Mouse (Mus musculus) stomach, embryonic 14.5 days (tissue): ENCODE measurements at regions not wholly inside any gene's neighbourhood (a gene's known extent, or its start where the extent isn't known, plus 50 kb on each side); places are given as distances from the start of the nearest gene placed in this dataset.

Source experiments
- ATAC-seq: fragments of 200-750 bp; cut with Nextera tagmentation; 2 replicates; pipeline ENCODE4 v1.8.0; 2017; ENCODE audit warnings: low read depth, moderate TSS enrichment; ENCODE audit not compliant: insufficient number of reproducible peaks, insufficient read depth, low FRiP score
- H3K27ac ChIP-seq: fragments of 300-500 bp; sonication (generic); 2 replicates; pipeline ENCODE4 v1.5.1; 2014; ENCODE audit warnings: mild to moderate bottlenecking, low read length, moderate library complexity, mixed read lengths
- H3K27me3 ChIP-seq: fragments of 300-500 bp; sonication (generic); 2 replicates; pipeline ENCODE4 v1.6.1; 2014; ENCODE audit warnings: low read length, control low read depth, mixed read lengths; ENCODE audit not compliant: control insufficient read depth, insufficient read depth
- H3K36me3 ChIP-seq: fragments of 300-500 bp; sonication (generic); 2 replicates; pipeline ENCODE4 v1.6.1; 2014; ENCODE audit warnings: mild to moderate bottlenecking, control low read depth, low read length, moderate library complexity, mixed read lengths; ENCODE audit not compliant: control insufficient read depth, insufficient read depth
- H3K4me1 ChIP-seq: fragments of 300-500 bp; sonication (generic); 2 replicates; pipeline ENCODE4 v1.6.1; 2014; ENCODE audit warnings: low read length, control low read depth, mixed read lengths; ENCODE audit not compliant: control insufficient read depth, insufficient read depth
- H3K4me2 ChIP-seq: fragments of 300-500 bp; sonication (generic); replicated peaks from 2 replicates; pipeline ENCODE4 v1.6.1; 2014; ENCODE audit warnings: low read depth, low read length, control low read depth
- H3K4me3 ChIP-seq: fragments of 300-500 bp; sonication (generic); 2 replicates; pipeline ENCODE4 v1.5.1; 2014; ENCODE audit warnings: low read depth, low read length, control low read depth
- H3K9ac ChIP-seq: fragments of 300-500 bp; sonication (generic); replicated peaks from 2 replicates; pipeline ENCODE4 v1.6.1; 2014; ENCODE audit warnings: low read depth, mild to moderate bottlenecking, control low read depth, low read length, moderate library complexity, mixed read lengths
- H3K9me3 ChIP-seq: fragments of 300-500 bp; sonication (generic); 2 replicates; pipeline ENCODE4 v1.6.1; 2016; ENCODE audit warnings: low read depth, low read length, control low read depth; ENCODE audit not compliant: control insufficient read depth
- WGBS: fragments of 180-500 bp; shearing (Covaris S2); extraction: QIAGEN DNeasy Blood & Tissue Kit; methylation state at CpG from one replicate; pipeline ENCODE4 v1.1.7; 2014; 5-methylcytosine and 5-hydroxymethylcytosine counted together

- Histone ChIP-seq H3K9me3 (no peaks in the 10 kb centered on the region), H3K9ac (no peak overlapping the region), H3K27me3 (no peaks in the 10 kb centered on the region), H3K36me3 (no peaks in the 10 kb centered on the region), H3K4me2 (no peak overlapping the region), H3K4me1 (no peaks in the 10 kb centered on the region), H3K4me3 (no peak overlapping the region), H3K27ac (no peak overlapping the region)
- ATAC-seq = no peak
- 71% methylated on average over 6 of the region's 6 CpGs for WGBS
Measured at GRCm38 (mm10) chr11:111688186-111688860, 622.4 kb downstream of the Kcnj2 start.

- Histone ChIP-seq H3K4me3 (no peak overlapping the region), H3K4me2 (no peak overlapping the region), H3K27me3 (no peaks in the 10 kb centered on the region), H3K27ac (no peak overlapping the region), H3K36me3 (no peaks in the 10 kb centered on the region), H3K9me3 (no peaks in the 10 kb centered on the region), H3K4me1 (no peaks in the 10 kb centered on the region), H3K9ac (no peak overlapping the region)
- WGBS = 85% methylated on average over 2 of the region's 2 CpGs
- no peak for ATAC-seq
Measured at GRCm38 (mm10) chr11:111689899-111690298, 623.9 kb downstream of the Kcnj2 start.

- Histone ChIP-seq H3K9ac (no peak overlapping the region), H3K4me2 (no peak overlapping the region), H3K9me3 (no peaks in the 10 kb centered on the region), H3K4me3 (no peak overlapping the region), H3K36me3 (no peaks in the 10 kb centered on the region), H3K27ac (no peak overlapping the region), H3K27me3 (no peaks in the 10 kb centered on the region), H3K4me1 (no peaks in the 10 kb centered on the region)
- WGBS = 79% methylated on average over 2 of the region's 2 CpGs
- no peak for ATAC-seq
Measured at GRCm38 (mm10) chr11:111691512-111691911, 625.5 kb downstream of the Kcnj2 start.

GRCm38 (mm10) chr11:111696668-111697067 is 630.7 kb downstream of the Kcnj2 start:
- 89% methylated on average over 2 of the region's 2 CpGs for WGBS
- ATAC-seq = no peak

GRCm38 (mm10) chr11:111699862-111700261 is 633.9 kb downstream of the Kcnj2 start:
- H3K9me3 ChIP-seq = no peaks in the 10 kb centered on the region
- no peaks in the 10 kb centered on the region for H3K36me3 ChIP-seq
- WGBS = 83% methylated on average over 3 of the region's 3 CpGs
- H3K4me1 ChIP-seq = no peaks in the 10 kb centered on the region
- no peak overlapping the region for H3K4me3 ChIP-seq
- no peak overlapping the region for H3K4me2 ChIP-seq
- ATAC-seq = no peak
- H3K9ac ChIP-seq = no peak overlapping the region
- no peak overlapping the region for H3K27ac ChIP-seq
- no peaks in the 10 kb centered on the region for H3K27me3 ChIP-seq

More at GRCm38 (mm10) chr11:111696668-111697067, 630.7 kb downstream of the Kcnj2 start:
- Histone ChIP-seq H3K9ac (no peak overlapping the region), H3K27me3 (no peaks in the 10 kb centered on the region), H3K27ac (no peak overlapping the region), H3K4me1 (no peaks in the 10 kb centered on the region), H3K4me2 (no peak overlapping the region), H3K36me3 (no peaks in the 10 kb centered on the region), H3K4me3 (no peak overlapping the region), H3K9me3 (no peaks in the 10 kb centered on the region)

GRCm38 (mm10) chr11:111706882-111707281 is 640.9 kb downstream of the Kcnj2 start:
- no peak for ATAC-seq
- H3K27me3 ChIP-seq = no peaks in the 10 kb centered on the region
- H3K4me2 ChIP-seq = no peak overlapping the region
- no peak overlapping the region for H3K4me3 ChIP-seq
- no peaks in the 10 kb centered on the region for H3K9me3 ChIP-seq
- H3K4me1 ChIP-seq = no peaks in the 10 kb centered on the region
- no peak overlapping the region for H3K27ac ChIP-seq
- H3K36me3 ChIP-seq = no peaks in the 10 kb centered on the region
- no peak overlapping the region for H3K9ac ChIP-seq
- 63% methylated on average over 4 of the region's 4 CpGs for WGBS

- no peaks in the 10 kb centered on the region for H3K4me1 ChIP-seq
- WGBS = 83% methylated on average over 5 of the region's 5 CpGs
- H3K9me3 ChIP-seq = no peaks in the 10 kb centered on the region
- H3K27me3 ChIP-seq = no peaks in the 10 kb centered on the region
- no peak overlapping the region for H3K9ac ChIP-seq
- H3K4me2 ChIP-seq = no peak overlapping the region
- H3K27ac ChIP-seq = no peak overlapping the region
- no peak overlapping the region for H3K4me3 ChIP-seq
- ATAC-seq = no peak
- no peaks in the 10 kb centered on the region for H3K36me3 ChIP-seq
Measured at GRCm38 (mm10) chr11:111715401-111715800, 649.4 kb downstream of the Kcnj2 start.

- Histone ChIP-seq H3K9ac (no peak overlapping the region), H3K4me3 (no peak overlapping the region), H3K36me3 (no peaks in the 10 kb centered on the region), H3K4me2 (no peak overlapping the region), H3K27ac (no peak overlapping the region), H3K27me3 (no peaks in the 10 kb centered on the region), H3K9me3 (no peaks in the 10 kb centered on the region), H3K4me1 (no peaks in the 10 kb centered on the region)
- no peak for ATAC-seq
- WGBS = 65% methylated on average over 4 of the region's 4 CpGs
Measured at GRCm38 (mm10) chr11:111722276-111722675, 656.3 kb downstream of the Kcnj2 start.

- H3K9ac ChIP-seq = no peak overlapping the region
- no peak for ATAC-seq
- H3K4me2 ChIP-seq = no peak overlapping the region
- H3K36me3 ChIP-seq = no peaks in the 10 kb centered on the region
- 47% methylated on average over 4 of the region's 4 CpGs for WGBS
- H3K4me1 ChIP-seq = 0 out of 2 replicates have a peak, but pooled peaks cover 3% of the 10 kb centered on the region
- no peak overlapping the region for H3K4me3 ChIP-seq
- H3K27me3 ChIP-seq = no peaks in the 10 kb centered on the region
- H3K27ac ChIP-seq = no peak overlapping the region
- H3K9me3 ChIP-seq = no peaks in the 10 kb centered on the region
Measured at GRCm38 (mm10) chr11:111728148-111728547, 662.2 kb downstream of the Kcnj2 start.
